Mouse (Mus musculus): ENCODE results near the gene Lsm12.

The Lsm12 gene

GRCm38 (mm10) chr11:102216056-102216885, 31.2 kb upstream of the Lsm12 start:
- no peak for DNase-seq (ENCODE audit: low spot score)

DNA sequence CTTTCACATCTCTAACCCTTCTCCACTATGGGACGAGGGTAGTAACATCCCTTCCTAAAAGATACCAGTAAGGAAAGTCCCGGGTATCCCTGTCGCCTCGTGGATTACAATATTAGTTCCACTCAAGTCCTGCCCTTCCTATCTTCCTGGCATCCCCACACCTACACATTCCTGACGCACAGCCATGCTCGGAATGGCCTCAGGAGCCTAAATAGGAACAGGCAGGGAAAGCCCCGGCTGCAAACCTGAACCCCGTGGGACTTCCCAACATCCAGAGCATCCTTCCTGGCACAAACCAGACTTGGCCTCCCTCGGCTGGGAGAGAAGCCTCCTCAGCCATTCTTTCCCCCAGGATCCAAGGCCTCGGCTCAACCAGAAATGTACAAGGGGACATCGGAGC, 30.4 kb upstream of the Lsm12 start:
- no peak for DNase-seq (ENCODE audit: low spot score)

DNA sequence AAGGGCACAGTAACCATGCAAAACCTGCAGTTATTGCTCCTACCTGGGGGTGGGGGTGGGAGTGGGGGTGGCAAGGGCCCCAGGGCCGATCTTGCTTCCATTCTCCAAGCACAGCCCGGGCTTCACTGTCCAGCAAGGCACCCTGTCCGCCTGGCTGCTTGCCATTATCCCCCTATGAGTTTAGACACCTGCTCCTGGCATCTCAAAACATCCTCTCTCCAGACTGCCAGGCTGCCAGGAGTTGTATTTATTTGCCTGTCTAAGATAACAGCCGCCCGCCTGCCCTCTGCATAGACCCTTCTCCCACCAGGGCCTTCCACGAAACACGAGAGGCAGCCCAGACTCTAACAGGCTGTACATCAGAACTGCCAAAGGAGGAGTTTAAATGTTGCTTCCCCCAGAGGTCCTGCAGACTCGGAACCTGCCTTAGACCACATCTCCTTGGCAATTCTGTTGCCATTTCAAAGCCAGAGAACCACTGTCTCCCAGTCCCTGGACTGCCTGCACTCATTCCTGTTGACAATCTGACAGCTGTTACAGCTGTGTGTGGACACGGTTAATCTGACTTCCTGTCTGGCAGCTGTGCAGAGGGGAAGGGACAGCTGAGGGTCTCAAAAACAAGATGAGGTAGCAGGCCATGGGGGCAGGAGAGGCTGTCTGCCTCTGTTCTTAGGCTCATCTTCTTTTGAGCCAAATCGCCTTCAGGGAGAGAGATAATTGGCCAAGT, 29.5 kb upstream of the Lsm12 start:
- peak; percentile 60 for DNase-seq (ENCODE audit: low spot score)

DNA sequence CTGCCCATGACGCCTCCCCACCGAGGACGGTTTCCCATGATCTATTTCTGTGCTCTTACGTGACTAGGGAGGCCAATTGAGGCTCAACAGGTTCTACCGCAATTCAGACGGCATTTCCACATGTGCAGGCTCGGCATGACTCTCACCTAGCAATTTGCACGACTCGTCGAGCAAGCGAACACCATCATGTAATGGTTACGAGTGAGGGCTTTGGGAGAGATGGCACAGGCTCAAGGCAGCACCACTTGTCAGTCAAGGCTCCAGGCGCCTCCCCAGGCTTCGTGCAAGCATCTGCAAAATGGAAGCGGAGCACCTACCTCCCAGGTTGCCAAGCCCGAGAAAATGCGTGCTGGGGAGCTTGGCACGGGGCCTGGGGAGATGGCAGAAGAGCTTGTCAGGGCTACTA, 26.8 kb upstream of the Lsm12 start:
- DNase-seq (ENCODE audit: low spot score), result no peak

DNA sequence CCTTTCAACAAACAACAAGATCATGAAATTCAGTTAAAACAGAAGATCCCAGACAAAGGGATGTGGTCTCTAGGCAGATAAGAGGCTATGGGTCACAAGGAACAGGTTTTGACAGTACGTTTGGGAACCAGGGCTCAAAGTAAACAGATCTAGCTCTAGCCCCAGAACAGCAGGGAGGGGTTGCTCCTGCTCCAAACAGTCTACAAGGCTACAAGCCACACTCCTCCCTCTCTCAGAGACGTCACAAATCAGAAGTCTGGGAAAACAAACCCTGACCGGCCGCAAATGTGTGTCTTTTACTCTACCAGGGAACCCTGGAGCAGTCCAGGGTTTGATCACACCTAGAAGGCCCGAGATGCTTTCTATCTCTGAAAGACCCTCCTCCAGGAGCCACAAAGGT, 25.9 kb upstream of the Lsm12 start:
- DNase-seq (ENCODE audit: low spot score), result no peak

DNA sequence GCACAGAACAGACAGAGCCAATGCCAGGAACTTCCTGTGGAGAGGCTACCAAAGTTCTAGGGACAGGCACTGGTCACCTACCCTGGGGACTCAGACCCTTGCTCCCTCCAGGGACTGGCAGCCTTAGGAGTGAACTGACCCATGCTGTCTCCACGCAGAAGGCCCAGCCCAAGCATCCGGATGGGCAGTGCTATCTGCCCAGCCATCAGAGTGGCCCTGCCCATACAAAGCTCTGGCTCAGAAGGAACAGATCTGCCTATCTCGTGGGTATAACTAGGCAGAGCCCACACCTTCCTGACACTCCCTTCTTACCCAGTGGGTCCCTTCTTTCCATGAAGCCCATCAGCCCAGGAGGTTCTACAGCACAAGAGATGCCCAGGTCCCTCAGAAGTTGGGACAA, 25.1 kb upstream of the Lsm12 start:
- DNase-seq (ENCODE audit: low spot score), result no peak

DNA sequence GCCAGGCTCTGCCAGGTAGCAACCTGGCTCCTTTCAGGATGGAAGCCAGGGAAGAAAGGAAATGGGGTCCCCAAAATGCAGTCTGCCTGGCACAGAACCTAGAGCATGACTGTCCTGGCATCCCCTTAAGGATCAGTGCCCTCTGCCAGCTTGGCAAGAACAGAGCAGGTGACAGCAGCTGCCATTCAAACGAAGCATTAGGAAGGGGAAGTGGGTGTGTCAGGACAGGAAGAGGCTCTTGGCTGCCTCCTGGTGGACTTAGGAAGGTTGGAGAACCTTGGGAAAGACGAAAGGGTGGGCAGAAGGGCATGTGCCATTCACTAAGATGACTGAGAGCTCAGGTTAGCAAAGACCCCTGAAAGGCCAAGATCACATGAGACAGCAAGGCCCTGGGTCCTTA, 24.6 kb upstream of the Lsm12 start:
- DNase-seq (ENCODE audit: low spot score), result no peak

GRCm38 (mm10) chr11:102208846-102209245, 23.8 kb upstream of the Lsm12 start:
- no peak for DNase-seq (ENCODE audit: low spot score)

GRCm38 (mm10) chr11:102207825-102208777, 23.0 kb upstream of the Lsm12 start:
- no peak for DNase-seq (ENCODE audit: low spot score)

DNA sequence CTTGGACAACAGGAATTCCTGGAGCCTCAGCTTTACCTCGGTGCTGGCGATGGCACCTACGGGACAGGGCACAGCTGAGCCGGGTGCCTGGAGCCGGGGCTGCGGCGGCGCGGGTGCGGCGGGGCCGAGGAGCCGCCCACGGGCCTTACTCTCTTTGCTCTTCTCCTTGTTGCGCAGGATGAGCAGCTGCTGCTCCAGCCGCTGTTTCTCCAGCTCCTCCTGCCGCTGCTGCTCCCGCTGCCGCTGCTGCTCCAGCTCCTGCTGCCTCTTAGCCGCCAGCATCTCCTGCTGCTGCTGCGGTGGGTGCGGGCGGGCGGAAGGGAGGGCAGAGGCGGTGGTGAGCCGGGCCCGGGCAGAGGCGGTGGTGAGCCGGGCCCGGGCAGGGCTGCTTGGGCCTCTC, 21.4 kb upstream of the Lsm12 start:
- DNase-seq (ENCODE audit: low spot score), result no peak

DNA sequence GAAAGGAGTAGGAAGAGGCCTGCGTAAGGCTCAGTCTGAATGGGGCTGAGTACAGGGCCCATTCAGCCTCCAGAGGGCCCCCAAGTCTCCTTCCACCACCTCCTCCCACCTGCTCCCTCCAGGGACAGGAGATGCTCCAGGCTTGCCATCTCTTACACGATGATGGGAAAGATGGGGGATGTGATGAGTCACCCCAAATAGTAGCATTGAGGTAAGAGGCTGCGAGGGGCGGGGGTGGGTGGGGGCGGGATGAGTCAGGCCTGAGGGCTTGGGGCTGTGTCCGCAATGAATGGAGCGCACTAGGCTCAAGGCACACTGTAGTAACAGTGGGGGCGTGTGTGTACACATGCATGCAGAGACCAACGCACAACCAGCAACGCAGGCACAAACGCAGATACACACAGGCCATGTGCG, 16.3 kb upstream of the Lsm12 start:
- no peak for DNase-seq (ENCODE audit: low spot score)

DNA sequence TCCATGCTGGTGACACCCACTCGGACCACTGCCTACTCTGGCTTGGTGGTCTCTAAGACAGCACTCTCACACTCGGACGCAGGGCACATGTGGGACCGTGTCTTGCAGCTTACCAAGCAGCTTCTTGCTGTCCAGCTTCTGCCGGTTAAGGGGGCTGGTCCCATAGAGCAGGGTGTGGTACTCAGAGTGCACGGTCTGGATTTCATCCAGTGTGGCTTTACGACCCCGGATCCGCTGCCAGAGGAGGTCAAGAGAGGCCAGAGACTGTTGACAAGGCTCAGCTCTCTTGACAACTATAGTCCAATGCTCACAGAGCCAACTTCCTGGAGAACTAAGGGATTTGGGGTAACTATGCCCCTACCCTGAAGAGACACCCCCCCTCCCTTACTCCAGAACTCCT, 14.8 kb upstream of the Lsm12 start:
- DNase-seq (ENCODE audit: low spot score), result no peak

- no peak for DNase-seq (ENCODE audit: low spot score)
Measured at GRCm38 (mm10) chr11:102198245-102198644, 13.1 kb upstream of the Lsm12 start.

GRCm38 (mm10) chr11:102196018-102196797, 11.1 kb upstream of the Lsm12 start:
- no peak for DNase-seq (ENCODE audit: low spot score)

DNA sequence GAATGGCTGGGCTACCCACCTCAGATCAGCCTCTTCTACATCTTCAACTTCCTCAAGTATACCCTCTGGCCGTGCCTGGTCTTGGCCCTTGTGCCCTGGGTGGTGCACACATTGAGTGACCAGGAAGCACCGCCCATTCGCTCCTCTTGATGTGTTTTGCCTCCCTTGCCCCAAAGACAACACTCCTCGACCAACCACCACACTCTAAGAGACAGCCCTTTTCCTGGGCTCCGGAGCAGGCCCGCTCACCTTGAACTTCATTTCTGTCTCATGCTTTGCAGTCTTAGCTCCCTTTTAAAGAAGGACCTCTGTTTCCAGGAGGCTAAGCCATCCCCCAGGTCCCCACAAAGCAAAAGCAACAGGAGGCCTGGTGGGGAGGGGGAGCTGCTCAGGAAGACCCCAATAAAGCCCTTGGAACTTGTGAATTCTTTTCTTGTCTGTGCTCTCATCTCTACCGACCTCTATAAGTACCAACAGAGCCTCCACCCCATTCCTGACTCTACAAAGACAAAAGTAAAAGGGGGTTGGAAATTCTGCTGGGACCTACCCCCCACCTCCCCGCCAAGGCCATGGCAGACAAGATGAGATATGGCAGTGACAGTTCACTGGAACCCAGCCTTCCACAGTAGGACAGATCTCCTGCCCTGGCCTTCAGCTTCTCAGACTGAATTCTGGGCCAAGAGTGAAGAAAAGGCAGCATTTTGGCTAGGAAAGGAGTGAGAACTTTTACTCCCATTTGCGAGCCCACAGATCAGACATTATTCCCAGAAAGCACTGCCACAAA, 8.8 kb upstream of the Lsm12 start:
- DNase-seq (ENCODE audit: low spot score), result no peak

GRCm38 (mm10) chr11:102190848-102191247, 5.8 kb upstream of the Lsm12 start:
- DNase-seq (ENCODE audit: low spot score), result no peak

DNA sequence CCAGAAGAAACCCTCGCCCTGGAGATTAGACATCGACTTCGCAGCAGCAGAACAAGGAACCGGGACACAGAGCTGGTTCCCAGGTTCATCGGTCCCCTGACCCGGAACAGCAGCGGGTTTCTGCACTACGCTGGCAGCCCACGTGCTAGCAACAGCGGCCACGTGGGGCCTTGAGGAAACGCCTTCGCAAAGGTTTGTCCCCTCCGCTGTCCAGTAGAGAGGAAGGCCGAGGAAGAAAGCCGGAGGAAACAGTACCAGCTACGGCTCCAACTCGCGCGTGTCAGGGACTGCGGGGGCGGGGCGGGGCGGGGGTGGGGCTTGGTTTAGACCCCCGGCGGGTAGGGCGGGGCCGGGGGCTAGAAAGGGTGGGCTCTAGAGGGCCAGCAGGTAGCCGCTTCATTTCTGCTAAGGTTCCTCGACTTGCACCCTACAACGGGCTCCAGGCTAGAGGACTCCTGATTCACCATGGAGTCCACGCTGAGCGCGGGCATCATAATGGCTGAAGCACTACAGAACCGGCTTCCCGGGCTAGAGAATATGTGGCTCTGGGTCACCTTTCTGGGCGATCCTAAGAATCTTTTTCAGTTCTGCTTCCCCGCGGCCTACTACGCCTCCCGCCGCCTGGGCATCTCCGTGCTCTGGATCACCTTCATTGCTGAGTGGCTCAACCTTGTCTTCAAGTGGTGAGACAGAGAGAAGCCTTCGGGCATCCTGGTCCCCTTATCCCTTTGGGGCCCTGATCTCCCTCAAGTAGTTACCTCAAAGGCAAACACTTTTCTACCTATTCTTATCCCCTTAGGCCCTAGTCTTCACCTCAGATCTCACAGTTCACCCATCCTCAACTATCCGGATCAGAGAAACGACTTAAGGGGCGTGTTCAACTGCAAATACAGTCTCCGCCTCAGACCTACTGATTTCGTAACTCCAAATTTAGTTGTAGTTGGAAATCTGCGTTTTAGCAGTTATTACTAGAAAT, 4.7 kb upstream of the Lsm12 start, which contains the start of gene G6pc3:
G6pc3 (plus strand) TSS at position 160 of the 976 bp plus-strand sequence.
- DNase-seq (ENCODE audit: low spot score), result peak; percentile 89

- no peak for DNase-seq (ENCODE audit: low spot score)
Measured at GRCm38 (mm10) chr11:102188980-102189379, 3.9 kb upstream of the Lsm12 start.

DNA sequence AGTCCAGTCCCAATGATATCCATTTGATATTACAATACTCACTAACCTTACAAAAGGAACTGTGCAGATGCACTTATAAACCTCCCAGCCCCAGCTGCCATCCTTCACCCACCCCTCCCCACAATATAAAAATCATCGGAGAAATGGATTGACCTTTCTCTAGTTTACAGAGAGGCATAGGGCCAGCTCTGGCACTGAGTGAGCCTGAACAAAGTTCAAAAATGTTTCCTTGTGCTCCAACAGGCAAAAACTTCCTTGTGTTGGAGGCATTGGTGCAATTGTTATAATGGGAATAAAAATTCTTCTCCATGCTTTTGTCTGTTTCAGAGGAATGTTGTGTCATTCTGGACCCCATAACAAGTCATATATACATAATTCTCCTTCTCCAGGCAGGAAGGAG, 1.1 kb upstream of the Lsm12 start:
- DNase-seq (ENCODE audit: low spot score), result no peak

Data from testis, postnatal 14 days (tissue).